Mouse (Mus musculus): ENCODE data around the gene Dlg2. TPM values are rescaled to one million over a fixed set of nuclear protein-coding genes. Genes with fewer than 3 reads are reported as not detected.

The Dlg2 gene
- polyA plus RNA-seq, 1 experiment: 0.01 TPM

GRCm38 (mm10) chr7:91709853-91710252, 1233.4 kb downstream of the Dlg2 start:
- Histone ChIP-seq H3ac (ENCODE audit: control insufficient read depth, insufficient read length, low read depth) (no peak overlapping the region), H3K79me3 (ENCODE audit: low read depth) (no peaks in the 10 kb centered on the region), H3K79me2 (ENCODE audit: control insufficient read depth, insufficient read depth) (no peaks in the 10 kb centered on the region), H3K36me3 (ENCODE audit: control insufficient read depth, insufficient read depth) (no peaks in the 10 kb centered on the region), H3K27me3 (ENCODE audit: control insufficient read depth, insufficient read depth, insufficient read length) (no peaks in the 10 kb centered on the region), H3K4me3 (ENCODE audit: insufficient read depth, poor library complexity, severe bottlenecking) (no peak overlapping the region)
- no peak for TF ChIP-seq MAX (IDR thresholded peaks at IDR 0.05)
- TF ChIP-seq USF1 (IDR thresholded peaks at IDR 0.05; ENCODE audit: low read depth): no peak
- no peak for TF ChIP-seq CTCF (IDR thresholded peaks at IDR 0.05; ENCODE audit: control insufficient read depth, insufficient read depth, insufficient read length)
- no peak for TF ChIP-seq MYOG (IDR thresholded peaks at IDR 0.05; ENCODE audit: control insufficient read depth, extremely low read depth, insufficient read length)
- TF ChIP-seq MYOD1 (IDR thresholded peaks at IDR 0.05; ENCODE audit: control insufficient read depth, insufficient read length, low read depth): no peak
- TF ChIP-seq FOSL1 (IDR thresholded peaks at IDR 0.05; ENCODE audit: insufficient read depth, low read length, poor library complexity, severe bottlenecking): no peak
- no peak for TF ChIP-seq CEBPB (IDR thresholded peaks at IDR 0.05; ENCODE audit: low read depth)

- Histone ChIP-seq H3K36me3 (ENCODE audit: control insufficient read depth, insufficient read depth) (no peaks in the 10 kb centered on the region), H3K79me2 (ENCODE audit: control insufficient read depth, insufficient read depth) (no peaks in the 10 kb centered on the region), H3K79me3 (ENCODE audit: low read depth) (no peaks in the 10 kb centered on the region), H3K27me3 (ENCODE audit: control insufficient read depth, insufficient read depth, insufficient read length) (no peaks in the 10 kb centered on the region), H3K4me3 (ENCODE audit: insufficient read depth, poor library complexity, severe bottlenecking) (no peak overlapping the region), H3ac (ENCODE audit: control insufficient read depth, insufficient read length, low read depth) (no peak overlapping the region)
- TF ChIP-seq CEBPB (IDR thresholded peaks at IDR 0.05; ENCODE audit: low read depth): no peak
- no peak for TF ChIP-seq MYOD1 (IDR thresholded peaks at IDR 0.05; ENCODE audit: control insufficient read depth, insufficient read length, low read depth)
Measured at GRCm38 (mm10) chr7:91711184-91711583, 1234.7 kb downstream of the Dlg2 start.

- no peaks in the 10 kb centered on the region for H3K79me2 ChIP-seq (ENCODE audit: control insufficient read depth, insufficient read depth)
- no peaks in the 10 kb centered on the region for H3K79me3 ChIP-seq (ENCODE audit: low read depth)
- no peak overlapping the region for H3K4me3 ChIP-seq (ENCODE audit: insufficient read depth, poor library complexity, severe bottlenecking)
- TF ChIP-seq MYOG (IDR thresholded peaks at IDR 0.05; ENCODE audit: control insufficient read depth, extremely low read depth, insufficient read length): no peak
- no peak for TF ChIP-seq MYOD1 (IDR thresholded peaks at IDR 0.05; ENCODE audit: control insufficient read depth, insufficient read length, low read depth)
- TF ChIP-seq CEBPB (IDR thresholded peaks at IDR 0.05; ENCODE audit: low read depth): no peak
- peak; percentile 71 for TF ChIP-seq USF1 (IDR thresholded peaks at IDR 0.05; ENCODE audit: low read depth)
- TF ChIP-seq FOSL1 (IDR thresholded peaks at IDR 0.05; ENCODE audit: insufficient read depth, low read length, poor library complexity, severe bottlenecking): peak; percentile 21
- peak; percentile 46 for TF ChIP-seq MAX (IDR thresholded peaks at IDR 0.05)
- TF ChIP-seq CTCF (IDR thresholded peaks at IDR 0.05; ENCODE audit: control insufficient read depth, insufficient read depth, insufficient read length): no peak
- H3ac ChIP-seq (ENCODE audit: control insufficient read depth, insufficient read length, low read depth): no peak overlapping the region
- H3K36me3 ChIP-seq (ENCODE audit: control insufficient read depth, insufficient read depth): no peaks in the 10 kb centered on the region
- H3K27me3 ChIP-seq (ENCODE audit: control insufficient read depth, insufficient read depth, insufficient read length): no peaks in the 10 kb centered on the region
Measured at GRCm38 (mm10) chr7:91715776-91716175, 1239.3 kb downstream of the Dlg2 start.

- no peak for TF ChIP-seq MAX (IDR thresholded peaks at IDR 0.05)
- no peak for TF ChIP-seq USF1 (IDR thresholded peaks at IDR 0.05; ENCODE audit: low read depth)
- TF ChIP-seq CEBPB (IDR thresholded peaks at IDR 0.05; ENCODE audit: low read depth): no peak
- TF ChIP-seq CTCF (IDR thresholded peaks at IDR 0.05; ENCODE audit: control insufficient read depth, insufficient read depth, insufficient read length): no peak
- no peak for TF ChIP-seq FOSL1 (IDR thresholded peaks at IDR 0.05; ENCODE audit: insufficient read depth, low read length, poor library complexity, severe bottlenecking)
- TF ChIP-seq MYOG (IDR thresholded peaks at IDR 0.05; ENCODE audit: control insufficient read depth, extremely low read depth, insufficient read length): no peak
- no peaks in the 10 kb centered on the region for H3K27me3 ChIP-seq (ENCODE audit: control insufficient read depth, insufficient read depth, insufficient read length)
Measured at GRCm38 (mm10) chr7:91716696-91717095, 1240.2 kb downstream of the Dlg2 start.

GRCm38 (mm10) chr7:91720318-91720717, 1243.8 kb downstream of the Dlg2 start:
- Histone ChIP-seq H3K79me2 (ENCODE audit: control insufficient read depth, insufficient read depth) (no peaks in the 10 kb centered on the region), H3K4me3 (ENCODE audit: insufficient read depth, poor library complexity, severe bottlenecking) (no peak overlapping the region), H3K36me3 (ENCODE audit: control insufficient read depth, insufficient read depth) (no peaks in the 10 kb centered on the region), H3K79me3 (ENCODE audit: low read depth) (no peaks in the 10 kb centered on the region), H3K27me3 (ENCODE audit: control insufficient read depth, insufficient read depth, insufficient read length) (no peaks in the 10 kb centered on the region), H3ac (ENCODE audit: control insufficient read depth, insufficient read length, low read depth) (no peak overlapping the region)
- TF ChIP-seq FOSL1 (IDR thresholded peaks at IDR 0.05; ENCODE audit: insufficient read depth, low read length, poor library complexity, severe bottlenecking) (no peak), MYOD1 (IDR thresholded peaks at IDR 0.05; ENCODE audit: control insufficient read depth, insufficient read length, low read depth) (no peak), MYOG (IDR thresholded peaks at IDR 0.05; ENCODE audit: control insufficient read depth, extremely low read depth, insufficient read length) (no peak), CEBPB (IDR thresholded peaks at IDR 0.05; ENCODE audit: low read depth) (no peak), CTCF (IDR thresholded peaks at IDR 0.05; ENCODE audit: control insufficient read depth, insufficient read depth, insufficient read length) (no peak), MAX (IDR thresholded peaks at IDR 0.05) (no peak), USF1 (IDR thresholded peaks at IDR 0.05; ENCODE audit: low read depth) (no peak)

More at GRCm38 (mm10) chr7:91716696-91717095, 1240.2 kb downstream of the Dlg2 start:
- no peak overlapping the region for H3K4me3 ChIP-seq (ENCODE audit: insufficient read depth, poor library complexity, severe bottlenecking)
- H3K79me2 ChIP-seq (ENCODE audit: control insufficient read depth, insufficient read depth): no peaks in the 10 kb centered on the region
- H3K79me3 ChIP-seq (ENCODE audit: low read depth): no peaks in the 10 kb centered on the region
- no peaks in the 10 kb centered on the region for H3K36me3 ChIP-seq (ENCODE audit: control insufficient read depth, insufficient read depth)
- no peak overlapping the region for H3ac ChIP-seq (ENCODE audit: control insufficient read depth, insufficient read length, low read depth)

- TF ChIP-seq MAX (IDR thresholded peaks at IDR 0.05): no peak
- TF ChIP-seq MYOG (IDR thresholded peaks at IDR 0.05; ENCODE audit: control insufficient read depth, extremely low read depth, insufficient read length): no peak
- no peak for TF ChIP-seq CEBPB (IDR thresholded peaks at IDR 0.05; ENCODE audit: low read depth)
- TF ChIP-seq FOSL1 (IDR thresholded peaks at IDR 0.05; ENCODE audit: insufficient read depth, low read length, poor library complexity, severe bottlenecking): no peak
- TF ChIP-seq CTCF (IDR thresholded peaks at IDR 0.05; ENCODE audit: control insufficient read depth, insufficient read depth, insufficient read length): no peak
- TF ChIP-seq USF1 (IDR thresholded peaks at IDR 0.05; ENCODE audit: low read depth): no peak
- no peak for TF ChIP-seq MYOD1 (IDR thresholded peaks at IDR 0.05; ENCODE audit: control insufficient read depth, insufficient read length, low read depth)
- no peak overlapping the region for H3K4me3 ChIP-seq (ENCODE audit: insufficient read depth, poor library complexity, severe bottlenecking)
Measured at GRCm38 (mm10) chr7:91724397-91724796, 1247.9 kb downstream of the Dlg2 start.

More at GRCm38 (mm10) chr7:91724397-91724796, 1247.9 kb downstream of the Dlg2 start:
- no peaks in the 10 kb centered on the region for H3K79me2 ChIP-seq (ENCODE audit: control insufficient read depth, insufficient read depth)
- no peaks in the 10 kb centered on the region for H3K36me3 ChIP-seq (ENCODE audit: control insufficient read depth, insufficient read depth)
- H3ac ChIP-seq (ENCODE audit: control insufficient read depth, insufficient read length, low read depth): no peak overlapping the region
- H3K79me3 ChIP-seq (ENCODE audit: low read depth): no peaks in the 10 kb centered on the region
- H3K27me3 ChIP-seq (ENCODE audit: control insufficient read depth, insufficient read depth, insufficient read length): no peaks in the 10 kb centered on the region

All from C2C12 (cell line).